Mouse (Mus musculus) heart, embryonic 13.5 days (tissue): ENCODE data around the gene Trim2. TPM values are rescaled to one million over a fixed set of nuclear protein-coding genes. Genes with fewer than 3 reads are reported as not detected.

Experiments
- ATAC-seq: fragments of 200-750 bp; cut with Nextera tagmentation; 2 replicates; pipeline ENCODE4 v1.8.0; 2017; ENCODE audit warnings: moderate TSS enrichment; ENCODE audit not compliant: insufficient number of reproducible peaks, low FRiP score, low TSS enrichment; ENCODE audit errors: extremely low read depth
- H3K27ac ChIP-seq: fragments of 300-500 bp; sonication (generic); replicated peaks from 2 replicates; pipeline ENCODE4 v1.5.1; 2015; ENCODE audit warnings: moderate library complexity, mild to moderate bottlenecking, inconsistent platforms
- H3K27me3 ChIP-seq: fragments of 300-500 bp; sonication (generic); replicated peaks from 2 replicates; pipeline ENCODE4 v1.6.1; 2015; ENCODE audit warnings: mild to moderate bottlenecking, inconsistent platforms
- H3K36me3 ChIP-seq: fragments of 300-500 bp; sonication (generic); 2 replicates; pipeline ENCODE4 v1.6.1; 2015; ENCODE audit warnings: mild to moderate bottlenecking, inconsistent platforms
- H3K4me1 ChIP-seq: fragments of 300-500 bp; sonication (generic); 2 replicates; pipeline ENCODE4 v1.6.1; 2015; ENCODE audit warnings: inconsistent platforms
- H3K4me2 ChIP-seq: fragments of 300-500 bp; sonication (generic); 2 replicates; pipeline ENCODE4 v1.6.1; 2015; ENCODE audit warnings: inconsistent platforms, mild to moderate bottlenecking, moderate library complexity
- H3K4me3 ChIP-seq: fragments of 300-500 bp; sonication (generic); 2 replicates; pipeline ENCODE4 v1.5.1; 2015; ENCODE audit warnings: moderate library complexity, mild to moderate bottlenecking, inconsistent platforms
- H3K9ac ChIP-seq: fragments of 300-500 bp; sonication (generic); 2 replicates; pipeline ENCODE4 v1.6.1; 2015; ENCODE audit warnings: inconsistent platforms, mild to moderate bottlenecking, moderate library complexity
- H3K9me3 ChIP-seq: fragments of 300-500 bp; sonication (generic); 2 replicates; pipeline ENCODE4 v1.6.1; 2016; ENCODE audit warnings: inconsistent platforms
- WGBS: fragments of 180-500 bp; shearing (Covaris S2); methylation state at CpG from one replicate; pipeline ENCODE4 v1.1.7; 2015; ENCODE audit warnings: mixed read lengths; 5-methylcytosine and 5-hydroxymethylcytosine counted together
- polyA plus RNA-seq: library from polyadenylated mRNA; unstranded; fragments of >200 nt; fragmentation: Nextera tagmentation; extraction: Ambion mirVana; gene quantifications from 2 replicates; pipeline ENCODE4 v1.2.1, GENCODE M21; 2015

The Trim2 gene
- polyA plus RNA-seq, 1 experiment from 2014 or later, result 7.6 TPM

DNA sequence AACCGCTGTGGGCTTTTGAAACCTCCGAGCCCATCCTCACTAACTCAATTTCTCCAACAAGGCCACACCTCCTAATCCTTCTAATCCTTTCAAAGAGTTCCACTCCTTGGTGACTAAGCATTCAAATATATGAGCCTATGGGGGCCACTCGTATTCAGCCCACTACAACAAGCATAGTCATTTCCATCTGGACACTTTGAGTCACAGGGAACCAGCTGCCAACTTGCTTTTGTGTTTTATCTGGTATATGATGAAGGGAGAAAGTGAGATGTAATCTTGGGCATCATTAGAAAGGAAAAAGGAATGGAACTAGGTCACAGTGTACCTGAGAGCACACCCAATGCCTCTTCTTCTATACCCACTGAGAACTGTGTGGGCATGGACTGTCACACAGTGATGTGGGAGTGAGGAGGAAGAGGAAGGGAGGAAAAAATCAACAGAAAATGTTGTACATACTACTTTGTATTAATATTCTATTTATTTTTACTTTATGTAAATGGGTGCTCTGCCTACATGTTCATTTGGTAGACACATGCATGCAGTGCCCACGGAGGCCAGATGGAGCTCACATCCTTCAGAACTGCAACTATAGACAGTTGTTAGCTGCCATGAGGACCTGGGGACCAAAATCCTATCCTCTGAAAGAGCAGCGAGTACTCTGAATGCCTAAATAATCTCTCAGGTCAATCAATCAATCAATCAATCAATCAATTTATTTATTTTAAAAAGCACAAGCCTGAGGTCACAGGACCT, 72.8 kb downstream of the Trim2 start:
- Histone ChIP-seq H3K27me3 (no peaks in the 10 kb centered on the region), H3K4me2 (no peak overlapping the region), H3K4me3 (no peak overlapping the region), H3K27ac (no peak overlapping the region), H3K4me1 (peaks cover 23% of the 10 kb centered on the region), H3K9ac (no peak overlapping the region), H3K9me3 (no peaks in the 10 kb centered on the region), H3K36me3 (no peaks in the 10 kb centered on the region)
- no peak for ATAC-seq
- WGBS, result 79% methylated on average over 5 of the region's 5 CpGs

DNA sequence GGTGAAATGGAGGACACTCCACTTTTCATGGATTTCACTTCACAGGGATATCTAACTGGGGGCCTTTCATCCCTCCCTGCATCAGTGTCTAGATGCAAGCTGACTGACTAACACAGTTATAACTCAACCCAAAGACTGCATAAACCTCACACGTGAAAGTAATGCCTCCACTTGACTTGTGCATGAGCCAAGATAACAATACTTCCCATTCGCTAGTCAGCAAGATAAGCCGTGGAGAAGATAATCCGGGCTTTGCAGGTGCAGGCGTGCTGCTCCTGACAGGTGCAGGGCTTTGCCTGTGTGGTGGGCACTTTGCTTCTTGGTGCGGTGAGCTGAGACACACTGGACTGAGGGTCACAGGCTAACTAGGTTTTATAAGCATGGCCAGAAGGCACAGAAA, 74.4 kb downstream of the Trim2 start:
- no peak for ATAC-seq
- no peaks in the 10 kb centered on the region for H3K36me3 ChIP-seq
- H3K9me3 ChIP-seq, result no peaks in the 10 kb centered on the region
- no peak overlapping the region for H3K9ac ChIP-seq
- no peak overlapping the region for H3K4me2 ChIP-seq
- no peaks in the 10 kb centered on the region for H3K27me3 ChIP-seq
- H3K4me3 ChIP-seq, result no peak overlapping the region
- H3K4me1 ChIP-seq, result peaks cover 27% of the 10 kb centered on the region
- 54% methylated on average over 6 of the region's 6 CpGs for WGBS
- no peak overlapping the region for H3K27ac ChIP-seq

DNA sequence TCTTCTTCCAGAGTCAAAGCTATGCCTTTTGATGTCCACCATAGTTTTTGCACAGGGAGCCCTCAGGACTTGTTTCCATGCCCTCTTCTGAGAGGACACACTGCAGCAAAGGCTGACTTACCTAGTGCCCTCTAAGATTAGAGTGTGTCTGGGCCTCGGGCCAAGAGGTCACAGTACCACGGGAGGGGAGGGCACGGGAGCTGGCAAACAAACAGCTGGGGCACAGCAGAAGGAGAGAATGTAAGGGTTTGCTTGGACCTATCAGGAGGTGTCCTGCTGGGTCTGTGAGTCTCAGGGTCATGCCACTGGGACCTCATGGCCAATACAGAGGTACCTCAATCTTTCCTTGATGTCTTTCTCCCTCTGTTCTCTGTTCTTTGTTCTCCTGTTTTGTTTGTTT, 75.7 kb downstream of the Trim2 start:
- H3K36me3 ChIP-seq, result no peaks in the 10 kb centered on the region
- H3K9ac ChIP-seq, result no peak overlapping the region
- 24% methylated on average over 3 of the region's 3 CpGs for WGBS
- H3K4me2 ChIP-seq, result no peak overlapping the region
- no peaks in the 10 kb centered on the region for H3K9me3 ChIP-seq
- H3K4me1 ChIP-seq, result peaks cover 27% of the 10 kb centered on the region
- ATAC-seq, result no peak
- H3K27ac ChIP-seq, result peak overlapping the region; percentile 33; the same call in 1 of the 2 replicates
- no peak overlapping the region for H3K4me3 ChIP-seq
- H3K27me3 ChIP-seq, result no peaks in the 10 kb centered on the region; the same call in 1 of the 2 replicates

DNA sequence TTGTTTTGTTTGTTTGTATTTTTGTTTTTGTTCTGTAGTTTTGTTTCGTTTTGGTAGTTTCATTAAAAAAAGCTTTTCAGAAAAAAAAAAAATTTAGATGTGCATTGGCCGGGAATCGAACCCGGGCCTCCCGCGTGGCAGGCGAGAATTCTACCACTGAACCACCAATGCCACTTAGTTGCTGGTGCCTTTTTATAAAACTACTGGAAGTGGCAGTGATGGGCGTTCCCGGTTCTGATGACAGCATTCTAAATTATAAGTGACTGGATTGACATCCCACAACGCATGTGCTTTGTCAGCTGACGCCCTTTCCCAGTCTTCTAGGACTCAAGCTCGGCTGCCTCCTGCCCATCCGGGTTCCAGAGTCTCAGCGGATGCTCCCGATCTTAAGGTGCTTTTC, 77.8 kb downstream of the Trim2 start:
- H3K27ac ChIP-seq, result no peak overlapping the region
- ATAC-seq, result no peak
- peak overlapping the region; percentile 80; the same call in 1 of the 2 replicates for H3K9ac ChIP-seq
- H3K4me1 ChIP-seq, result peaks cover 20% of the 10 kb centered on the region
- peak overlapping the region; percentile 91 for H3K4me2 ChIP-seq
- no peaks in the 10 kb centered on the region for H3K36me3 ChIP-seq
- WGBS, result 8% methylated on average over 15 of the region's 15 CpGs
- peak overlapping the region; percentile 63 for H3K4me3 ChIP-seq
- H3K9me3 ChIP-seq, result no peaks in the 10 kb centered on the region
- no peaks in the 10 kb centered on the region; the same call in 1 of the 2 replicates for H3K27me3 ChIP-seq

DNA sequence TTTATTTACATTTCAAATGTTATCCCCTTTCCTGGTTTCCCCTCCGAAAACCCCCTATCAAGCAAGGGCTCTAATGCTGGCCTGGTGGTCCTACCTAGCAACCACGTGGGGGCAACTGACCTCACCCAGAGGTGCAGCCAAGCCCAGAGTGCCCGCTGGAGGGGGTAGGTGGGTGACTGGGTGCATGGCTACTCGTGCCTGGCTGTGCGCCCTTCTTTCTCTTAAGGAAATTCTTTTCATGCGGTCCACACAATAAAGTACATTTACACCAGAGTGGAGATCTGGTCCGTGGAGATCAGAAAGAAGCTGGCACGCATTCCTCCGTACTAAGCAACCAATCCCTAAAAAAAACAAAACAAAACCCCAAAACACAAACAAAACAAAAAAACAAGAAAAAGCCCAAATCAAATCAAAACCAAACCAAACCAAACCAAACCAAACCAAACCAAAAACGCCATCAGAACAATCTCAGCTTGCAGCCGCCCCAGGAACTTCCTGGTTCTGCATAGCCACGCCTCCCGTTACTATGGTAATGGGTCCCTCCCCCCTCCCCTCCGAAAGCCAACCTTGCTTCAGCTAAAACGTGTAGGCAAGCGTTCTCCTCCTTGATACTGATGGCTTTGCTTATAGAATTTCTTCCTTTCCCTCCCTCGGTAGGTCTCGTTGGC, 78.3 kb downstream of the Trim2 start:
- Histone ChIP-seq H3K36me3 (no peaks in the 10 kb centered on the region), H3K4me3 (peak overlapping the region; percentile 63), H3K27ac (peak overlapping the region; percentile 73), H3K9me3 (no peaks in the 10 kb centered on the region), H3K27me3 (no peaks in the 10 kb centered on the region; the same call in 1 of the 2 replicates), H3K4me2 (peak overlapping the region; percentile 91), H3K9ac (peak overlapping the region; percentile 80), H3K4me1 (peaks cover 20% of the 10 kb centered on the region)
- WGBS, result under 1% methylated on average over 18 of the region's 18 CpGs
- peak; percentile 61; the same call in 1 of the 2 replicates for ATAC-seq

DNA sequence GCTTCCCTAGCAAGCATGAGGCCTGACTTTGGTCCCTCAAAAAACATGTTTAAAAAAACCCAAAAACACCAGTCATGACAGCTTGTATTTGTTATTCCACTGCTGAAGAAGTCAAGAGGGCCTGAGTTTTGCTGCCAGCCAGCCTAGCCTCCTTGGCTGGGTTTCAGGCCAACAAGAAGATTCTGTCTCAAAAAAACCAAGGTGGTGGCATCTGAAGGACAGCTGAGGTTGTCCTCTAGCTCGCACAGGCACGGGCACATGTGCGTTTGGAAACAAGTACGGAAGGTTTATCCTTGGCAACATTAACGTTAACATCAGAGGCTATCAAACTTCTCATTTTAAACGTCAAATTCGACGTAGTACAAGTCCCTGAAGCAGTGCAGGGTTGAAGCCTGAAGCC, 79.0 kb downstream of the Trim2 start:
- H3K4me1 ChIP-seq, result peaks cover 20% of the 10 kb centered on the region
- 43% methylated on average over 8 of the region's 8 CpGs for WGBS
- no peak overlapping the region for H3K27ac ChIP-seq
- H3K4me3 ChIP-seq, result peak overlapping the region; percentile 8; the same call in 1 of the 2 replicates
- no peak overlapping the region for H3K9ac ChIP-seq
- no peaks in the 10 kb centered on the region for H3K36me3 ChIP-seq
- peak overlapping the region; percentile 91 for H3K4me2 ChIP-seq
- no peaks in the 10 kb centered on the region for H3K9me3 ChIP-seq
- H3K27me3 ChIP-seq, result no peaks in the 10 kb centered on the region; the same call in 1 of the 2 replicates
- no peak for ATAC-seq

DNA sequence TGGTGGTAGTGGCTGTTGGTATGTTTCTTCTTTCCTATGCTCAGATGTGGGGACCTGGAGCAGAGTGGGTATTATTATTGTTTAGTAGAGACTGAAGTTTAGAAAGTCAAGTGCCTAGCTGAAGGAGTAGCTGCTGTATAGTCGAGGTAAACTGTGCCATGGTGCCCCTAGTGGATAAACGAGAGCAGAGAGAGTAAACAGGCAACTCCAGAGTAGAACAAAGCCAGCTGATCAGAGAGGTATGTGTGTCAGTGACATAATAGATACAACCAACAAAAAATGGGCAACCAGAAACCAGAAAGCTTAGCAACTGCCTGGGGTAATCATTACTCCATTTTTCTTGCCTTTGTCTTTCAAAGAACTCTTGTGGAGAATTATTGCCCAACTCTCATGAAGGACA, 81.7 kb downstream of the Trim2 start:
- 5% methylated on average over 2 of the region's 2 CpGs for WGBS
- H3K9me3 ChIP-seq, result no peaks in the 10 kb centered on the region

DNA sequence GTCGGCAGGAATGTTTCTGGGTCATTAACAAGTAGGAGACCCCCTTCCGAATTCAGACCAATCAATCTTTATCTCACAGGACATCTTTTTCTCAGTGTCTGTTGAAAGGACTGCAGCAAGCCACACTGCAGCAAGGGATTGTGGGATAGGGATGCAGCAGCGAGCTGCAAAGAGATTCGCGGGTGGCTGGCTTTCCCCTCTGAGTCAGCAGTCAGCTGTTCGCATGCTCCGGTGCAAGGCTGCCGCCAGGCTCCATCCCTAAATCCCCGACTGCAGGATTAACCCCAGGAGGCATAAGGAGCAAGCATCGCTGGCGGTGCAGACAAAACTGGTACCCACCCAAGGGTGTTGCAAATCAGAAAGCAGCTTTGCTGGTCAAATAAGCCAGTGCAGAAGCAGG, 85.9 kb downstream of the Trim2 start:
- 1% methylated on average over 11 of the region's 11 CpGs for WGBS
- H3K36me3 ChIP-seq, result no peaks in the 10 kb centered on the region
- ATAC-seq, result no peak
- H3K9ac ChIP-seq, result peak overlapping the region; percentile 75
- no peaks in the 10 kb centered on the region for H3K9me3 ChIP-seq
- H3K27me3 ChIP-seq, result peaks cover 28% of the 10 kb centered on the region; the same call in 1 of the 2 replicates
- no peak overlapping the region for H3K27ac ChIP-seq
- peak overlapping the region; percentile 56 for H3K4me3 ChIP-seq
- peaks cover 9% of the 10 kb centered on the region for H3K4me1 ChIP-seq
- H3K4me2 ChIP-seq, result peak overlapping the region; percentile 77

More for the DNA sequence above, 81.7 kb downstream of the Trim2 start:
- H3K27ac ChIP-seq, result no peak overlapping the region
- no peak overlapping the region for H3K4me2 ChIP-seq
- H3K36me3 ChIP-seq, result no peaks in the 10 kb centered on the region
- no peak for ATAC-seq
- H3K4me1 ChIP-seq, result peaks cover 11% of the 10 kb centered on the region
- no peak overlapping the region for H3K9ac ChIP-seq
- no peaks in the 10 kb centered on the region; the same call in 1 of the 2 replicates for H3K27me3 ChIP-seq
- no peak overlapping the region for H3K4me3 ChIP-seq

DNA sequence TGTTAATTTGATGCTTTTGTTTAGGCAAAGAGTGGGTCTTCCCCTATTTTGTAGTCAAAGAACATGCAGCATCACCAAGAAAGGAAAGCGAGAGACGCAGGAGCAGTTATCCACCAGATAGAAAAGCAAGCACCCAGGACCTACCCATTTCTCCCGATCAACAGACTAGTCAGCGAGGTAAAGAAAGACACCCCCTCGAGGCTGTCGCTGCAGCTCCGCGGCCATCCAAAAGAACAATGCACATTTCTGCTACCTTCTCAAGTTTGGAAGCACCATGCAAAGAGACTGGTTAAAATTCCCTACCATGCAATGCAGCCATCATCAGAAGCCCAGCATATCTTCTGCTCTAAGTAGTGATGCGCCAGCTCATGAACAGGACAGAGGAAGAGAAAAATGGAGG, 86.4 kb downstream of the Trim2 start:
- Histone ChIP-seq H3K36me3 (no peaks in the 10 kb centered on the region), H3K9me3 (no peaks in the 10 kb centered on the region), H3K27ac (no peak overlapping the region), H3K4me1 (peaks cover 9% of the 10 kb centered on the region), H3K9ac (peak overlapping the region; percentile 75), H3K4me3 (peak overlapping the region; percentile 56), H3K27me3 (peaks cover 28% of the 10 kb centered on the region; the same call in 1 of the 2 replicates), H3K4me2 (peak overlapping the region; percentile 77)
- under 1% methylated on average over 9 of the region's 9 CpGs for WGBS
- ATAC-seq, result no peak

DNA sequence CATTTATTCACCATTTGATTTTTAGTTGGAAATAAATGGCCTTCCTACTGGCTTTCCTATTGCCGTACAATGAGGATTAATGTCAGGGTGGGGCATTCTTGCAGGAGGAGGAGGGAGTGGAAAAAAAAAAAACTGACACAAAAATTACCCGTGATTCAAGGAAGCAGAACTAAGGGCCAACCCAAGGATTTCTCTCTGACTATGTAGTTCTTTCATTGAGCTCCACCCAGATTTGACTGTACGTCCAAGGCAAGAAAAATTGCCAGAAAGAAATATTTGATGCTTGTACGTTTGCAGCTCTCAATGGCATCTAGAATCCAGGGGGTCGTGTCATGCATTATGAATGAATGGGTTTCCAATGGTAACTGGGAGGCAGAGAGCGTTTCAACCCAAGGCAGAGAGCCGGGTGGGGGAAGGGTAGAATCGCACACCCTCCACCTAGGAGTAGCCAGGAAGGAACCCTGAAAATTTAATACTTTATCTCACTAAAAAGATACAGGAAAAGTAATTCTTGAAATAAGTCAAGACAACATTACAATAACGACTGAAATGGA, 86.9 kb downstream of the Trim2 start:
- Histone ChIP-seq H3K4me1 (peaks cover 9% of the 10 kb centered on the region), H3K4me2 (peak overlapping the region; percentile 77), H3K27ac (no peak overlapping the region), H3K4me3 (peak overlapping the region; percentile 56), H3K9ac (peak overlapping the region; percentile 75), H3K36me3 (no peaks in the 10 kb centered on the region), H3K9me3 (no peaks in the 10 kb centered on the region), H3K27me3 (peaks cover 28% of the 10 kb centered on the region; the same call in 1 of the 2 replicates)
- no peak for ATAC-seq
- 17% methylated on average over 9 of the region's 9 CpGs for WGBS

DNA sequence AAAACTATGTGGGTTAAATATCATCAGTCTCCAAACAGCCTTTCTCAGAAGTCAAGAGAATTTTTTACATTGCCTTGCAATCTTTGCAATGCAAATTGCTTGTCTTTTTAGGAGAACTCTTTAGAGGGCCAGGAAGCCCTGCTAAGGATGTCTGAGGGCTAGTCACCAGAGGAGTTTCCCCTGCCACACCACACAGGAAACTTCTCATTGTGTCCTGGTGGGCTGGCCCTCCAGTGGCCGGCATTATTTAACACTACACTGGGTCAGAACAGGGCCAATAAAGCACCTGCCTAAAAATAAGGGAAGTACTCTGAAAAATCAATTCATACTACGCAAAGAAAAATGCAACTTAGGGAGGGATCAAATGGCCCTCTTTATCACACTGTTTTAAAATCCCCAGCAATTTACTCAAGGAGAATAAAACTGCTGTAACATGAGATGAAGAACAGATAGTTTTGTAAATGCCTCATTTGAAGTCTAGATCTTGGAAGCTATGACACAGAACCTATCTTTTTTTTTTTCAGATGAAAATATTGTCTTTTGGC, 87.4 kb downstream of the Trim2 start:
- H3K27me3 ChIP-seq, result peaks cover 28% of the 10 kb centered on the region; the same call in 1 of the 2 replicates
- H3K4me1 ChIP-seq, result peaks cover 9% of the 10 kb centered on the region
- no peak for ATAC-seq
- H3K36me3 ChIP-seq, result no peaks in the 10 kb centered on the region
- no peak overlapping the region for H3K4me3 ChIP-seq
- H3K9me3 ChIP-seq, result no peaks in the 10 kb centered on the region
- no peak overlapping the region for H3K4me2 ChIP-seq
- WGBS, result 38% methylated on average over 2 of the region's 2 CpGs
- H3K9ac ChIP-seq, result no peak overlapping the region
- H3K27ac ChIP-seq, result no peak overlapping the region
